Mouse (Mus musculus) E14TG2a.4 (cell line): ENCODE measurements around the gene Rd3l.

Experiments
- CTCF ChIP-seq: conservative IDR thresholded peaks from 2 replicates; pipeline ENCODE4 v1.5.1; 2014; ENCODE audit warnings: low read length
- NANOG ChIP-seq: IDR thresholded peaks from 2 replicates; pipeline ENCODE4 v1.6.1; 2014; ENCODE audit warnings: borderline replicate concordance, low read length, mixed read lengths

GRCm38 (mm10) chr12:112023306-112023705 lies 42.2 kb upstream of the Rd3l start:
- no peak for TF ChIP-seq CTCF
- TF ChIP-seq NANOG, result no peak
